Mouse (Mus musculus) thymus, adult 18-20 months (tissue): ENCODE results near the gene Uqcrc1.

Experiments
- DNase-seq, 2 experiments: peaks; one replicate each; pipeline ENCODE4 v3.0.0; 2022; ENCODE audit warnings: mixed read lengths in 2 of 2

Gene Uqcrc1

DNA sequence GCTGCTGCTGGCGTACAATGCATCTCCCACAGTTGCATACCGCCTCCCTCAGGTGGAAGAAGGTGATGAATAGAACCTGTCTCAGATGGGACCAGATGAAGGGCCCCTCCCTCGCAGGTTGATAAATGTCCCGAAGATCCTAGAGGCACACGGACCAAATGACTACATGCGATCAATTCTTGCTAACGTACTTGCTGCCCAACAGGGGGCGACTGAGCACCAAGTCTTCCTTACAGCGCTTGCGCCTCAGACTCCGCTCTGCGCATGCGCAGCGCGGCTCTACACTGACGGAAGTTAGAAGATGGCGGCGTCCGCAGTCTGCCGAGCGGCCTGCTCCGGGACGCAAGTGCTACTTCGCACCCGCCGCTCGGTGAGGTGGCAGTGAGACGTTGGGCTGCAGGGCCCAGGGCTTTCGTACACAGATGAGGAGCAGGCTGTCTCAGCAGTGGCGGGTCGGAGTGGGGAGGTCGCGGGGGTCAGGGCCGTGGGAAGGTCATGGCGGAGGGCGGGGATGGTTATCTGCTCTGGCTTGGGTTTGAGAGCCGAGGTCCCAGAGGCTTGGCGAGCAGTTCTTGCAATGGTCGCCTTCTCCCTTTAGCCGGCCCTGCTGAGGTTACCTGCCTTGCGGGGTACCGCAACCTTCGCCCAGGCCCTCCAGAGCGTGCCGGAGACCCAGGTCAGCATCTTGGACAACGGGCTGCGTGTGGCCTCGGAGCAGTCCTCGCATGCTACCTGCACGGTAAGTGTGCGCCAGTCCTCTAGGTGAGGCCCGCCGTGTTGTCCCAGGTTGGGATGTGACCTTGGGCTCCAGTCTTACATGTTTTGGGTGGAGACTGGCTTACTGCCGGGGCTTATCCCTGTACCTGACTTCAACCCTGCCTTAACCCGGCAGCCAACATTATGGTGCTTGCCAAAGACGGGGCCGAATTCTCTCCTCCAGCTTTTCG lies at the start of gene Uqcrc1:
Uqcrc1 (plus strand) TSS at position 216 of the 947 bp plus-strand sequence.
- DNase-seq: peak; percentile 88 to 89

GRCm38 (mm10) chr9:108912308-108912707 lies 24.1 kb upstream of the Uqcrc1 start:
- DNase-seq: no peak

DNA sequence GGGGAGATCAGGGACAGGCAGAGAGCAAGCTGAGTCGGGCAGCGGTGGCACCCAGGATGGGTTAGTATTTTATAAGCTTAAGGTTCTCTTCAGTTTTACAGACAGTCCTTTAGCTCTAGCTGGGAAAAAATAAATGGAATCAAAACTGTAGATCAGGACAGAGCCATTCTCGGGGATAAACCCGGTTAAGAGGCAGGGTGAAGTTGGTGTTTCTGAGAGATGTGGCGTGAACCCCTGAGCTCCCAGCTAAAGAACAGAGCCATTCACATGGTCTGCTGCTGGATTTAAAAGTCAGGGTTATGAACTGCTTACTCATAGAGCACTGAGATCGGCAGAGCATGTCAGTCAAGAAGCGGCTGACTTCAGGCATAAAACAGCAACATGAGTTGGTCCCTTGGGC lies 23.3 kb upstream of the Uqcrc1 start:
- DNase-seq: no peak

DNA sequence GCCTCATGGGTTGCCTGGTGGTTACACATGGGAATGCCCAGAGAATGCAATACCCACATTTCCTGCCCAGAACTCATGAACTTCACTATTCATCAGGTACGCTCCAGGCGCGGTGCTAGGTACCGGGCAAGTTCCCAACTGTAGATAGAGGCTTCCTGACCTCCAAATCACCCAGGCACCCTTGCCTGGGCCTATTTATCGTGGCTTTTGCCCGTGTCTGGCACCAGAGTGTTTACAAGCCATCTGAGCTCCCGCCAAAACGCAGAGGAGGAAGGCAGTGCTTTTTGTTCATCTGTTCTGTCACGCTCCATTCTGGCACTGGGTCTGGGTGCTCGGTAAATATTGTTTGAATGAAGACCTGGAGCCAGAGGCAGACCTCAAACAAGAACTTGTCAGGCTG lies 22.8 kb upstream of the Uqcrc1 start:
- no peak for DNase-seq

- no peak for DNase-seq
Measured at GRCm38 (mm10) chr9:108914491-108914890, 21.9 kb upstream of the Uqcrc1 start, which contains the start of gene Tmem89. Gene Tmem89 (plus strand): TSS chr9:108914619.

DNA sequence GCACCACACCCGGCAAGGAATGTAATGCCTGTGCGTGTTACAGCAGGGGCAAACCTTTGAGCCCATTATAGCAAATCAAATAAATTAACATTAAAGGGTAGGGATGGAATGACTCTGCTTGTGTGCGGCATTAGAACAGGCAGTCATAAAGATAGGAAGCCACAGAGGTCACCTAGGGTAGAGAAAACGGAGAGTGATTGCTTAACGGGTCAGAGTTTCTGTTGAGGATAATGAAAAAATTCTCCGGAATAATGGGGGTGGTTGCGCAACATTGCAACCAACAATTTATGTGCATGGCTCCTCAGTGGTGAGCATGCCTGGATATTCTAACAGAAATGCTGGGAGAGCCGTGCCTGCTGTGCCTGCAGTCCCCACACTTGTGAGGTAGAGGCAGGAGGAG lies 10.5 kb upstream of the Uqcrc1 start:
- no peak for DNase-seq

DNA sequence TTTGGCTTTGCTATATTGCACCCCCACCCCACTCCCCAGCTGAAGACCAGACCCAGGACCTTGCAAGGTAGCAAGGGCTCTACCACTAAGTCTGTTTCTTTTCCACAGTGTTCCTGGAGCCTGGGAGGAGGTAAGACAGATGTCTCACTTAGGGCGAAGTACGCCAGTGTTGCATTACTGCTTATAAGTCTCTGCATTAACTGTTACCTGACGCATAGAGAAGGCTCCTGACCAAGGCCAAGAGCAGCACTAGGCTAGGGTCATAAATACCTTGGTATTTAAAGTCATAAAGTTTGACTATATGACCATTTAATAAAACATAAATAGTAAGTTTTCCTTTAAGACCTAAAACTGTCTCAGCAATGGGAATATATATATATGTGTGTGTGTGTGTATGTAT lies 8.0 kb upstream of the Uqcrc1 start:
- no peak for DNase-seq

DNA sequence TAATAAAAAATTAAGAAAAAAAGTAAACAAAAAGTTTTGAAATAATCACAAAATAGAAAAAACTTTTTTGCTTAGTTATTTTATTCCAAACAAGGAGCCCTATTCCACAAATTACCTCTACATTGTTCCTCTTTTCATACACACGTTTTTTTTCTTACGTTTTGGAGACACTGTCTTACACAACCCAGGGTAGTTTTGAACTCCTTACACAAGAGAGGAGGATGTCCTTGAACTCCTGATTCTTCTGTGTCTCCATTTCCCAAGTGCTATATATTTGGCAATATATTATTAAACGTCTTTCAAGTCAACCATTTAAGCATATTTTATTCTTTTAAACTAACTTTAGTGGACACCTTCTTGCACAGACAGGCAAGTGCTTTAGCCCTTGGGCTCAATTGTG lies 442 bp upstream of the Uqcrc1 start:
- DNase-seq: no peak

- DNase-seq: no peak
Measured at GRCm38 (mm10) chr9:108945111-108945510, 8.7 kb downstream of the Uqcrc1 start.

DNA sequence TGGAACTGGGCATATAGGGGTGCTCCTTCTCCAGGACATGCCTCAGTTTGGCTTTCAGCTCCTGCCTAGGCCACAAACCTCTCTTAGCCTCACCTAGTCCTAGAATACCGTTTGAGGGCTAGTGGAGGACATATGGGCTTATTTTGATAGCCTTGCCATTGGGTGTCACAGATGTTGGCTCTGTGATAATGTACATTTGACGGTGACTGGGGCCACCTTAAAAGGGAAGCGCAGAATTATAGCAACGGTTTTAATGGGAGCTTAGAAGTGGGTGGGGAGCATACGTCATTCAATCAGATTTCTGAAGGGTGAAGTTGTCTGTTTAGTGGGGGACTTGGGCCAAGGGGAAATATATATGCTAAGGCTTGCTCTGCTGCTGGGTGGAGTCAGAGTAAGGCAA lies 9.2 kb downstream of the Uqcrc1 start:
- no peak for DNase-seq

DNA sequence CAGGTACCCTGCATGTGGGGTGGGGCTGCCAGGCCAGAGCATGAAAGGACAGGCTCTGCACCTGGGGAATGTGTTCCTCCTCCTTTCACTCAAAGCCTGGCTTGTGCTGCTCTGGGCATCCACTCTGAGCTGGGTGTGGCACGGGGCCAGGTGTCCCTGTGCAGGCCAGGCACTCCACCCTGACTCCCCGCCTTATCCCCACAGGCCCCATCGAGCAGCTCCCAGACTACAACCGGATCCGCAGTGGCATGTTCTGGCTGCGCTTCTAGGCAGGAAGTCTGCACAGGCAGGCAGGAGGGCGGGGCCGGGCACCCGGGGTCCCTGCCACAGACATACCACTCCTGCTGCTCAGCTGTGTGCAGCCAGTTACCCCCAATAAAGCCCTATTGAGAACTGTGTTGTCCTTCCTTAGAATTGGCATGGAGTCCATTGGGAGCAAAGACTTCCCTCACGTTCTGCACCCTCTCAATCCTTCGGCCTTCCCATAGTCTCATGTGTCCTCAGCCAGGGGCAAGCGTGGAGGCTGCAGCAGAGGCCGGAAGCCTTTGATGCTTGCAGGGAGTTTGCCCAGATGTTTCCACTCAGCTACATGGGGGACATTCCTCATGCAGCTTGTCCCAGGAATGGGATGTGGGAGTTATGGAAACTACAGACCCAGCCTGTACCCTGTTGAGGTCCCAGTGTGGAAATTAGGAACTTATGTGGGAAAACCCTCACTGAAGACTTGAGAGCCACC lies 13.0 kb downstream of the Uqcrc1 start:
- DNase-seq: no peak

- no peak for DNase-seq
Measured at GRCm38 (mm10) chr9:108949967-108950728, 13.7 kb downstream of the Uqcrc1 start.

DNA sequence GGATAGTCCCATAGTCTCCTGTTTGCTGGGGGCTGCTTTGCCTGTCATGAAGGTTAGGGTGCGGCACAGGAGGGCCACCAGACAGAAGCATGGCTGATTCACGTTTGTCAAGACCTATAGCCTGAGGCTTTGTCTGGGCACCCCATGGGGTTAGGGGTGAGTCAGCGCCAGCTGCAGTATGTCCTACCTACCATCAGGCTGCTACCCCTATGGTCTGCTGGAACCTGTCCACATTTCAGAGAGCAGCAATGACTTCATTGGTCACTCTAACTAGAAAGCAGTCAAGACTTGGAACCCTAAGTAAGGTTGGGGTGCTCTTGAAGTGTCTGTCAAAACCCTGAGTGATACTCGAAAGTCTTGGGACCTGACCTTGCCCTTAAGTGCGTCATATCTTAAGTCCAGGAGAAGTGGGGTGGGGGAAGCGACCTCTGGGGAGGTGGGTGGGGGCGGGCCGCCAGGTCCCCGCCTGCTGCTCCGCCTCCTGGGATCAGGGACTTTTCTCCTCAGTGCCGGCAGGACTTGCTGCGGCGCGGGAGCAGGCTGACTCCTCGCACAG lies 16.7 kb downstream of the Uqcrc1 start, which contains the start of gene Col7a1:
Col7a1 (plus strand) TSS at position 506 of the 556 bp plus-strand sequence.
- DNase-seq: no peak

DNA sequence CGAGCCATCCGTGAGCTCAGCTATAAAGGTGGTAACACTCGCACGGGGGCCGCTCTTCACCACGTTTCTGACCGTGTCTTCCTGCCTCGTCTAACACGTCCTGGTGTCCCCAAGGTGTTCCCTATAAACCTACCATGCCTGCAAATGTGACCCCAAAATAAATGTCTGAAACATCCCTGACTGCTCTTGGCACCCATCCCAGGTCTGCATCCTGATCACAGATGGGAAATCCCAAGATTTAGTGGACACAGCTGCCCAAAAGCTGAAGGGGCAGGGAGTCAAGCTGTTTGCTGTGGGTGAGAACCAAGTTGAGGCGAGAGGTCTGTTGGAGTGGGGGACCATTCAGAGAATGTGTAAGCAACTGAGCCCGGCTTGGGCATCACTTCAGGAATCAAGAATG lies 18.8 kb downstream of the Uqcrc1 start:
- DNase-seq: no peak

- DNase-seq: no peak
Measured at GRCm38 (mm10) chr9:108955846-108956245, 19.4 kb downstream of the Uqcrc1 start.

GRCm38 (mm10) chr9:108963577-108963976 lies 27.1 kb downstream of the Uqcrc1 start:
- no peak for DNase-seq

GRCm38 (mm10) chr9:108964338-108964737 lies 27.9 kb downstream of the Uqcrc1 start:
- no peak for DNase-seq

DNA sequence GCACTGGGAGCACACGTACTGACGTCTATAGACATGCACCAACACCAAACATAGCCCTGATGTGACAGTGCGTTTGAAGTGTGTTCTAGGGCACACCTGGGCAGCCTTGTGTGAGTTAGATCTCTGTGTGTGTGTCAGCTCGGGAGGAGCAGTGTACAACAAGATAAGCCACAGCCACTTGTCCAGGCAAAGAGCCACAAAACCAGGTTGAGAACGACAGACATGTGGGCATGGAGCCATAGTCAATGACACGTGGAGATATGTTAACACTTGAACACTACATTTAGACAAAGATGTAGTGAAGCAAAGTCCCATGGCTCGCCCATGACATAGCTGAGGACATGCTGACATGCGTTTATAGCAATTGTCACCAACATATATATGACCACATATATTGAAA lies 34.2 kb downstream of the Uqcrc1 start:
- no peak for DNase-seq

DNA sequence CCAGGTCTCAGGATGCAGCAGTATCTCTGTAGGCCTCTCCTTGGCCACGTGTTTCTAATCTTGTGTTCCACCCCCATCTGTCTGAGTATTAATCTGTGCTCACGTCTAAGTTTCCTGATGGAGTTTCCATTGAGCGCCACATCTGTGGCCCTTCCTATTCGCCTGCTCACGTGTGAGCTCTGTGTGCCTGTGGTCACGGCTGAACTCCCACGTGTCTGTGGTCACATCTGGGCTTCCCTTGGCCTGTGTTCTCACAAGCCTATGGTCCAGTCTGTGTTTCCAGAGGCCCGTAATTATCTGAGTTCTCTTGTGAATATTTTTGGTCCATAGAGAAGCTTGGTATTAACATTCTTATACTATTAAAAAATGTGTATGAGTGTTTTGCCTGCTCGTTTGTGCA lies 40.0 kb downstream of the Uqcrc1 start:
- no peak for DNase-seq

DNA sequence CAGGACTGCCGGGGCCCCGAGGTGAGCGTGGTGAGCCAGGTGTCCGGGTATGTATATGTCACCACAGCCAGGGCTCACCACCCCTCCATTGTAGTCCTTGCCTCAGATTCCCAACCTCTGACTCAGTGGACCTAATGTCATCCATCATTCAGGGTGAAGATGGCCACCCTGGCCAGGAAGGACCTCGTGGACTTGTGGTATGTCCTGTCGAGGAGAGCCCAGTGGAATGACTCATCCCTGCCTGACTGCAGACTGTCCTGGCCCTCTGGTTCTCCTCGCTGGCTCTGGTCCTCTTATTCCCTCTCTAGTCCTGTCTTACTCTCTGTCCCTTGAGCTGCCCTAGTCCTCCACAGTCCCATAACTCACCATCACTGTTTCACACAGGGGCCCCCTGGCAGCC lies 41.5 kb downstream of the Uqcrc1 start:
- no peak for DNase-seq

DNA sequence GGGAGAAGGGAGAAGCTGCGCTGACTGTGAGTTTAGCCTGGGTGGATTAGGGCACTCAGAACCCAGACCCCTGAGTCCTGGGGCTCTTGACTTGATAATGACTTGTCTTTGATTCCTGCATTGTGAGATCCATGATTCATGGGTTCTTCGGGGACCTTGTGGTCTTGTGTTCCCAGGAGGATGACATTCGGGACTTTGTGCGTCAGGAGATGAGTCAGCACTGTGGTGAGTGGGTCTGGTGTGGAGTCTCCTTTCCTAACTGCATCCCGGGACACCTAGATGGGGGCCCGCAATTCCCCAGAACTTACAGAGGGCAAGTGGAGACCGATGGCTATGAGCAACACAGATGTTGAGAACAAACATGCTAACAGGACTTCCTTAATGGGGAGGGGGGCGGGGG lies 46.1 kb downstream of the Uqcrc1 start:
- DNase-seq: no peak

- DNase-seq: no peak
Measured at GRCm38 (mm10) chr9:108983209-108983608, 46.8 kb downstream of the Uqcrc1 start.

DNA sequence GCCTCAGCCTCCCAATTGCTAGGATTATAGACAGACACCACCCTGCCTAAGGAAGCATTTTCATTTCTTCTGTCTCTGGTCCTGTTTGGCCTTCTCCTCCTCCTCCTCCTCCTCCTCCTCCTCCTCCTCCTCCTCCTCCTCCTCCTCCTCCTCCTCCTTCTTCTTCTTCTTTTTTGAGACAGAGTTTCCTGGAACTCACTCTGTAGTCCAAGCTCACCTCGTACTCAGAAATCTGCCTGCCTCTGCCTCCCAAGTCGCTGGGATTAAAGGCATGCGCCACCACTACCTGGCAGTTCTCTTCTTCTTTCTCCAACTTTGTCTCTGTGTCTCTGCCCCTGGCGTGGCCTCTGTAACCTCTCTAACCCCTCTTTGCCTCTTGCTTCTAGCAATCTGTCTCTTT lies 49.3 kb downstream of the Uqcrc1 start, which contains the start of gene Ucn2:
Ucn2 (plus strand) TSS at position 301 of the 400 bp plus-strand sequence.
- DNase-seq: no peak
